Mouse (Mus musculus): ENCODE measurements around the gene Gpr171. TPM values are rescaled to one million over a fixed set of nuclear protein-coding genes. Genes with fewer than 3 reads are reported as not detected.

Gene Gpr171
- polyA plus RNA-seq, 1 experiment from 2014 or later = 0.97 TPM

DNA sequence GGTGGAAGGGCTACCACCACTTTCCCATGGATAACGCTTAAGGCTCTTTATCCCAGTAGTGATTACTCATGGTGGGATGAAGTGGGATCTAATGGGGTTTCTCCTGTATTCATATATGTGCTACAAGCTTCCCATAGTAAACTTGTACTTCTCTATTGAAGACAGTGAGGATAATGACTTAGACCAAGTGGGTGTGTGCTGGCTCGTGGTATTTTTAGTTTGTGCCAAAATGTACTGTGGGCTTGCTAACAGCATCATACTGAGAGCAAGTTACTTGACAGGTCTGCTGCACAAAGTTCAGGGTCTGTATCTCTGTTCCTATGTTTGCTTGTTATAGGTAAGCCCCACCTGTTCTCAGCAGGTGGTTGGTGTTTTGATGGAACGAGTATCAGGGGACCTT lies 35.7 kb downstream of the Gpr171 start:
- 86% methylated on average over 3 of the region's 3 CpGs for WGBS
- no peak overlapping the region for H3K4me3 ChIP-seq (replicated peaks)
- H3K4me1 ChIP-seq (replicated peaks) = no peaks in the 10 kb centered on the region
- H3K36me3 ChIP-seq = no peaks in the 10 kb centered on the region
- no peaks in the 10 kb centered on the region for H3K27me3 ChIP-seq (replicated peaks)
- no peaks in the 10 kb centered on the region for H3K9me3 ChIP-seq
- no peak overlapping the region for H3K27ac ChIP-seq
- H3K9ac ChIP-seq = no peak overlapping the region
- no peak for ATAC-seq
- H3K4me2 ChIP-seq (replicated peaks) = no peak overlapping the region

GRCm38 (mm10) chr3:59063431-59063830 lies 38.2 kb downstream of the Gpr171 start:
- no peaks in the 10 kb centered on the region for H3K36me3 ChIP-seq
- no peaks in the 10 kb centered on the region for H3K4me1 ChIP-seq (replicated peaks)
- WGBS = 55% methylated on average over 4 of the region's 4 CpGs
- no peak overlapping the region for H3K27ac ChIP-seq
- peak; percentile 83 for ATAC-seq
- no peak overlapping the region for H3K4me3 ChIP-seq (replicated peaks)
- H3K4me2 ChIP-seq (replicated peaks) = no peak overlapping the region
- no peaks in the 10 kb centered on the region; the same call in 1 of the 2 replicates for H3K27me3 ChIP-seq (replicated peaks)
- no peaks in the 10 kb centered on the region for H3K9me3 ChIP-seq
- H3K9ac ChIP-seq = no peak overlapping the region

GRCm38 (mm10) chr3:59062141-59062540 lies 39.5 kb downstream of the Gpr171 start:
- Histone ChIP-seq H3K4me2 (replicated peaks) (no peak overlapping the region), H3K4me3 (replicated peaks) (no peak overlapping the region), H3K36me3 (no peaks in the 10 kb centered on the region), H3K27ac (no peak overlapping the region), H3K4me1 (replicated peaks) (no peaks in the 10 kb centered on the region), H3K27me3 (replicated peaks) (no peaks in the 10 kb centered on the region; the same call in 1 of the 2 replicates), H3K9me3 (no peaks in the 10 kb centered on the region), H3K9ac (no peak overlapping the region)
- 62% methylated on average over 5 of the region's 5 CpGs for WGBS
- ATAC-seq = no peak

DNA sequence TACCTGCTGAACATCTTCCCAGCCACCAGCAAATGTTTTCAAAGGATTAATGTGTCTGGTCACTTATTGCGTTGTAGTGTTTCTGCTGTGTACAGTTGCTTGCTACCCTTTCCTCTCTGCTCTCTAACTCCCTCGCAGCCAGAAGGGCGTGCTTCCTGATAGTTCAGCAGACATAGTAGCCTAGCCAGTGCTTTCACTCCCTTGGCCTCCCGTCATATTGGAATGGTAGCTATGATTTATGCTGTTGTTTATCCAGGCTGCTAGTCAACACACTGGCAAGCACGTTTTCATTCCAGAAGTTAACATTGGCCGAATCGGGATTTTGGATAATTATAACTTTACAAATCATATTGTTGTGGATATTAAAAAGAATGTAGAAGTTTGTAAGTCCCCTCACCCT lies 41.5 kb downstream of the Gpr171 start:
- Histone ChIP-seq H3K36me3 (no peaks in the 10 kb centered on the region), H3K27ac (no peak overlapping the region), H3K9me3 (no peaks in the 10 kb centered on the region), H3K9ac (no peak overlapping the region), H3K4me2 (replicated peaks) (no peak overlapping the region), H3K4me1 (replicated peaks) (no peaks in the 10 kb centered on the region), H3K4me3 (replicated peaks) (no peak overlapping the region), H3K27me3 (replicated peaks) (no peaks in the 10 kb centered on the region; the same call in 1 of the 2 replicates)
- 78% methylated on average over 7 of the region's 7 CpGs for WGBS
- ATAC-seq = no peak

DNA sequence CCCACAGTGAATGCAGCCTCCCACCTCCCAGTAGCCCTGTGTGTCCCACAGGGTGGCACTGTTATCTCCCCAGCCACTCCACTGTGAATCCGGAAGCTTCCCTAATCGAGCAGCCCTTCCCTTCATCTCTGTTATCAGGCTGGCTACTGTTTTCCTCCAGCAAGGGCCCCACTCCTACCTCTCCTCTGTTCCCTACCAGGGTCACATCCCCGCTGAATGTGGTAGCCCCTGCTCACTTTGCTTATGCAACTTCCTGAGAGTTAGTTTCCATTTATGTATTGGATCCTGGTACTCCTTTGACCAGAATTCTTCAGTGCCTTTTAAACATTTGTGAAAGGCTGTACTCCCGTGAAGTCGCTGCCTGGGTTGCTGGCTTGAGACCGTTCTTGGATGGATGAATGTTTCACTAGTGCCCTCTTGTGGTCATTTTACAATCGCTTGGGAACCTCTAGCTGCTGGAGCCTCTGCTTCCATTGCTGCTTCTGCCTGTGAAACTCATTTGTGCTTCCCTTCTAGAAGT lies 42.5 kb downstream of the Gpr171 start:
- peak; percentile 80 for ATAC-seq
- Histone ChIP-seq H3K9ac (no peak overlapping the region), H3K27ac (no peak overlapping the region), H3K36me3 (no peaks in the 10 kb centered on the region), H3K4me2 (replicated peaks) (peak overlapping the region; percentile 48), H3K27me3 (replicated peaks) (no peaks in the 10 kb centered on the region; the same call in 1 of the 2 replicates), H3K9me3 (no peaks in the 10 kb centered on the region), H3K4me1 (replicated peaks) (no peaks in the 10 kb centered on the region), H3K4me3 (replicated peaks) (no peak overlapping the region)
- WGBS = 4% methylated on average over 7 of the region's 7 CpGs

- ATAC-seq = no peak
- H3K9me3 ChIP-seq = no peaks in the 10 kb centered on the region
- no peaks in the 10 kb centered on the region; the same call in 1 of the 2 replicates for H3K27me3 ChIP-seq (replicated peaks)
- H3K36me3 ChIP-seq = no peaks in the 10 kb centered on the region
- H3K4me2 ChIP-seq (replicated peaks) = no peak overlapping the region
- WGBS = 76% methylated on average over 17 of the region's 17 CpGs
- no peak overlapping the region for H3K9ac ChIP-seq
- H3K4me1 ChIP-seq (replicated peaks) = no peaks in the 10 kb centered on the region
- H3K27ac ChIP-seq = no peak overlapping the region
- no peak overlapping the region for H3K4me3 ChIP-seq (replicated peaks)
Measured at GRCm38 (mm10) chr3:59054834-59055535, 46.6 kb downstream of the Gpr171 start.

Other genes with a start within 250 kb of the Gpr171 start
- not detected in 2 replicates for gene Clrn1, start 216.5 kb downstream of the Gpr171 start, polyA plus RNA-seq (2015; fragmentation: Nextera tagmentation; extraction: Ambion mirVana)
- gene Med12l, start 96.0 kb downstream of the Gpr171 start, polyA plus RNA-seq (2015; fragmentation: Nextera tagmentation; extraction: Ambion mirVana) = 1.1 and 1.5 TPM in 2 replicates
- gene P2ry14, start 51.8 kb upstream of the Gpr171 start, polyA plus RNA-seq (2015; fragmentation: Nextera tagmentation; extraction: Ambion mirVana) = 8.6 and 10.3 TPM in 2 replicates
- not detected in 2 replicates for gene Gpr87, start 93.3 kb upstream of the Gpr171 start, polyA plus RNA-seq (2015; fragmentation: Nextera tagmentation; extraction: Ambion mirVana)
- gene P2ry13, start 109.1 kb upstream of the Gpr171 start, polyA plus RNA-seq (2015; fragmentation: Nextera tagmentation; extraction: Ambion mirVana) = 1.2 and 1.6 TPM in 2 replicates
- gene P2ry12, start 161.1 kb upstream of the Gpr171 start, polyA plus RNA-seq (2015; fragmentation: Nextera tagmentation; extraction: Ambion mirVana) = 1.9 and 2.0 TPM in 2 replicates
- gene Igsf10, start 242.6 kb upstream of the Gpr171 start, polyA plus RNA-seq (2015; fragmentation: Nextera tagmentation; extraction: Ambion mirVana) = 6.7 and 8.3 TPM in 2 replicates